Mouse (Mus musculus) lung, postnatal 10 days (tissue): ENCODE results near the gene Entpd2.
A peak's percentile ranks its signal among the peaks of the same experiment; 100 is the strongest.
"Not testable (repeated sequence)": the region's sequence is repeated elsewhere in the genome, so short reads cannot be mapped to it uniquely, and the experiment has no call there.

ENCODE experiments used
- DNase-seq: peaks from one replicate; pipeline ENCODE4 v3.0.0; 2021

The Entpd2 gene

GRCm38 (mm10) chr2:25394281-25395221, 1.1 kb upstream of the Entpd2 start:
- DNase-seq: peak; percentile 28

GRCm38 (mm10) chr2:25396597-25396983, 916 bp downstream of the Entpd2 start:
- DNase-seq: no peak

- DNase-seq: no peak
Measured at GRCm38 (mm10) chr2:25397010-25397409, 1.3 kb downstream of the Entpd2 start.

- DNase-seq: no peak
Measured at GRCm38 (mm10) chr2:25398065-25398464, 2.4 kb downstream of the Entpd2 start.

- DNase-seq: no peak
Measured at GRCm38 (mm10) chr2:25399051-25399450, 3.4 kb downstream of the Entpd2 start, which contains the start of gene Npdc1. Gene Npdc1, plus strand, starts transcription at chr2:25399351.

GRCm38 (mm10) chr2:25400291-25400690, 4.6 kb downstream of the Entpd2 start:
- no peak for DNase-seq

GRCm38 (mm10) chr2:25400764-25401163, 5.1 kb downstream of the Entpd2 start:
- peak; percentile 62 for DNase-seq

GRCm38 (mm10) chr2:25402377-25402971, 6.8 kb downstream of the Entpd2 start:
- peak; percentile 89 for DNase-seq

- DNase-seq: peak; percentile 72
Measured at GRCm38 (mm10) chr2:25402972-25403601, 7.4 kb downstream of the Entpd2 start.

GRCm38 (mm10) chr2:25403994-25404393, 8.3 kb downstream of the Entpd2 start:
- no peak for DNase-seq

- no peak for DNase-seq
Measured at GRCm38 (mm10) chr2:25408908-25409307, 13.2 kb downstream of the Entpd2 start.

GRCm38 (mm10) chr2:25413436-25413835, 17.8 kb downstream of the Entpd2 start:
- DNase-seq: not testable (repeated sequence)

- peak; percentile 62 for DNase-seq
Measured at GRCm38 (mm10) chr2:25417426-25417825, 21.8 kb downstream of the Entpd2 start.

- peak; percentile 60 for DNase-seq
Measured at GRCm38 (mm10) chr2:25421896-25422295, 26.2 kb downstream of the Entpd2 start.

GRCm38 (mm10) chr2:25422587-25423410, 27.1 kb downstream of the Entpd2 start, which contains the start of gene Fut7:
Gene Fut7, plus strand, starts transcription at chr2:25423267.
- DNase-seq: peak; percentile 31

GRCm38 (mm10) chr2:25423626-25424025, 28.0 kb downstream of the Entpd2 start:
- no peak for DNase-seq

GRCm38 (mm10) chr2:25425481-25425880, 29.8 kb downstream of the Entpd2 start:
- DNase-seq: no peak

GRCm38 (mm10) chr2:25426721-25427191, 31.1 kb downstream of the Entpd2 start:
- DNase-seq: peak; percentile 76

GRCm38 (mm10) chr2:25427256-25427655, 31.6 kb downstream of the Entpd2 start:
- DNase-seq: no peak

- DNase-seq: peak; percentile 95
Measured at GRCm38 (mm10) chr2:25428442-25429236, 33.0 kb downstream of the Entpd2 start, which contains the start of gene Abca2. Gene Abca2, plus strand, starts transcription at chr2:25428703.

- DNase-seq: peak; percentile 24
Measured at GRCm38 (mm10) chr2:25429435-25430180, 33.9 kb downstream of the Entpd2 start.
